Mouse (Mus musculus) lung, postnatal 14 days (tissue): ENCODE data around the gene Il17c.

ENCODE experiments used
- DNase-seq: peaks from one replicate; pipeline ENCODE4 v3.0.0; 2021

Il17c gene

DNA sequence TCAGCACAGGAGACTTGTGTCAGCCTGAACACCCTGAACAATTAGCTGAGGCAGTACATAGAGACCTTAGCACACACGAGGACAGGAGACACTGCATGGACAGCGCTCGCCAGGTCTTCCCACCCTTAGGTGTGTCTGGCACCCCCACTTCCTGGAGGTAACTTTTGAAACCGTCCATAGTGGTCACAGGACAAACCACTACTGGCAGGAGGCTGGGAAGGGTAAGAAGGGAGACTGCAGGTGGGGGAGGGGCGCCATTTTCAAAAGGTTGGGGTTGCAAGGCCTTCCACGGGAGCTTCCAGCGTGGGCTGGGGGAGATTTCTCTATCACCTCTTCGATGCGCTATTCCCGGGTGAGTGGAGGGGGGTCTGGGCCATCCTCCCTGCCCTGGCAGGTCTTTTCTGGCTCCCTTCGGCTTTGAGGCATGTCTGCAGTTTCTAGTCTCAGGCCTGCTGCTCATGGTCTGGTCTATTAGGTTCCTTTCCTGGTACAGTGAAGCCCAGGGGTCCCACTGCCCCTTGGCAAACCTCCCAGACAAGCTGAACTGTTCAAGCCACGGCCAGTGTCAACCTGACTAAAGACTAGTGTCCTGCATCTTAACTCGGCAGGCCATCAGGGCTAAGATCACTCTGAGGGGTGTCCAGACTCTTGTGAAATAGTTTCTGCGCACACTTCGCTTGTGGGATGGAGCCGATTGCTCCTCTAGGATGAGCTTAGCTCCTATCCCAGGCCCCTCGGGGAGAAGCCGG, 10.0 kb downstream of the Il17c start:
- DNase-seq: peak; percentile 41

DNA sequence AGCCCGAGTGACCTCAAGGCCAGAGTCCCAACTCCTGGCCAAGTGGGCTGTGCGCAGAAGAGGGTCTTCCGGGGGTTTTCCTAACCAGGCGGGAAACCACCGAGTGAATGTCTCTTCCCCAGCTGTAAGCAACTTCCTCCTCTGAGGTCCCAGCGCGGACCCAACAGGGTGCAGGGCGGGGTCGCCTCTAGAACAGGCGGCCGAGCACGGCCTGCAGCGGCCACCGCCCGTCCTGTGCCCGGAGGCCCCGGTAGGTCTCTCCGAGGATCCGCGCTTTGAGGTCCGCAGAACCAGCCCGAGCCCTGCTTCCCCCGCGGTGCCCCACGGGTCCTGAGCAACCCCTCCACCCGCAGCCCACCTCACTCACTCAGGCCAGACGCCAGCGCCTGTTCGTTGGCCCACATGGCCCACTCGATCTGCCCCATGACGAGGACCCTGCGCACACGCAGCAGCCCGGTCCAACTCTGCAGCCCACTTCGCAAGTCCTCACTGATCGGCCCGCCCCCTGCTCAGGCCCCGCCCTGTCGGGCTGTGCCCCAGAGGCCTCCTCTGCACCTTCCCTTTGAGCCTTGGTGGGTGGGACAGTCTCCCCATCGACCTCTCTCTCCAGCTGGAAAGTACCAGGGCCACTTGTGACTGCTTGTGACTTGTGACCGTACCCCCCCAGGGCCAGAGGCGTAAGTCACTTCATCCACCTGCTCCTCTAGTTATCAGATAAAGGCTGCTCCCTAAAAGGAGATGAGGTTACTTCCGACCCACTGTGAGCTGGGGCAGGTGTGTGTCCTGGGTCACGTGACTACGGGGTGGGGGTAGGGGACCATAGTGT, 10.8 kb downstream of the Il17c start, which contains the start of gene Cyba:
Gene Cyba (minus strand): TSS at position 488 of the 826 bp plus-strand sequence.
- DNase-seq: peak; percentile 86

DNA sequence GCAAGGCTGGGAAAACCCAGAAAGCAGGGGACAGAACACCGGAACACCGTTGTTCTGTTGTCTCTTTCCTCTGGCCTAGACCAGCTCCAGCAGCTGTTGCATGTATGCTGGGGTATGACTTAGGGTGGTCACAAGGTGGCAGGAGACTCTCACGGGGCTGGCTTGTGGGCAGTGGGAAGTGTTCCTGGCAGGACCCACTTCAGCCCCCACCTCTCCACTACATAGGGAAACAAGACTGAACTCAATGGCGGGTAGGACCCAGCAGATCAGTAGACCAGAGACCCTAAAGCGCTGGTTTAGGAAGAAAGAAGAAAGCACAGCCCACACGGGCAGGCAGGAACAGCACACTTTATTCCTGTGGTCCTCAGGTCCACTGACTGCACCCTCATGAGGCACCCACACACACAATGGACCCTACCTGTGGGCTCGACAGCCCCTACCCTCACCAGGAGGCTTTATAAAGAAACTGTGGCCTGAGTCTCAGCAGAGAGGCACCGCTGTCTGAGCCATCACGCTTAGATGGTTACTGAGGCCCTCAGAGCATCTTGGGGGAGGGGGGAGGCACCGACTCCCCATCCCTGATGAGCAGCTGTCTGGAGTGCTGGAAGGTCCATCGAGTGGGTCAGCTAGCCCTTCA, 11.6 kb downstream of the Il17c start:
- no peak for DNase-seq

DNA sequence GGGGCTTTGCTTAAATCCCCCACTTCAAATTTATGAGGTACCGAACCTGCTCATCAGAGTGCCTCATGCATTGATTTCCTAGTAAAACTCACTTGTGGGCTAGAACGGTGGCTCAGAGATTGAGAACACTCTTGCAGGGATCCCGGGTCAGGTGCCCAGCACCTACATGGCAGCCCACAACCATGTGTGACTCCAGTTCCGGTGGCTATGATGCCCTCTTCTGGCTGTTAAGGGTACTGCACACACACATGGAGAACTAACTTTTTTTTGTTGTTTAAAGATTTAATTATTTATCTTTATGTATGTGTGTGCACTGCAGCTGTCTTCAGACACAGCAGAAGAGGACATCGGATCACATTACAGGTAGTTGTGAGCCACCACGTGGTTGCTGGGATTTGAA, 13.6 kb downstream of the Il17c start:
- DNase-seq: no peak

DNA sequence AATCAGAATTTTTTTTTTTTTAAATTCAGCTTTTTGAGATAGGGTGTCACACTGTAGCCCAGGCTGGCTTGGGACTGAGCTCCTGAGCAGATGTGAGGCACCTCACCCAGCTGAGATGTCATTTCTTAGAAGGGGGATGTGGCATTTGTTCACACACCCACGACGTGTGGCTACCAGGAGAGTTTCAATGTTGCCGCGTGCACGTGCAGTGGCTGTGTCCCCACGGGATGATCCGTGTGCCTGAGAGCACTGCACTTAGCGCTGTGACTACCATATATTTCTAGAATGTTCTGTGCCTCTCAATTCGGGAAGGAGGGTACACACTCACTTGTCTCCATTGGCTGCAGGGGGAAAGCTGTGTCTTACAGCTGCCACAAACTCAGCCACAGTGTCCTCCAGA, 14.3 kb downstream of the Il17c start:
- no peak for DNase-seq

DNA sequence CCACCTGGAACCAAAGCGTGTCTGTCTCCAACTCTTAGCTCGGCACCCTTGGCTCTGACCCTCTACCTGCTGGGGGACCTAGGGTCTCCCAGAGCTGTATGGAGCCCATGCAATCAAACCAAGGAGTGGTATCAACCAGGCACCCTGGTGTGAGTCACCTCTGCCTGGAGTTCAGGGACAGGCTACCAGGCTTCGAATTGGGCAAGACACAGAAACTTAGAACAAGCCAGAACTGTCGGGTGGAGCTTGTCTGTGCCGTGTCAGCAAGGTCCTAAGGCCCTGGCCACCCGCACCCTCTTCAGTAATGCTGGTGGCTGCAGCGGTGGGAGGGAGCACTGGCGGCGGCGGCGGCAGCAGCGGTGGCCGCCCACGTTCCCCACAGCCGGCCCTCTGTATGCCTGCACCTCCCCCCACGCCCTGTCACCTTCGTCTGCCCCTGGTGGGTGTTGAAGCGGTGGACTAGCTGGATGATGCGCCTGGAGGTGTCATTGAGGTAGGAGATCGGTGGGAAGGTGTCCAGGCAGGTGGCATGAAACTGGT, 14.8 kb downstream of the Il17c start:
- no peak for DNase-seq

DNA sequence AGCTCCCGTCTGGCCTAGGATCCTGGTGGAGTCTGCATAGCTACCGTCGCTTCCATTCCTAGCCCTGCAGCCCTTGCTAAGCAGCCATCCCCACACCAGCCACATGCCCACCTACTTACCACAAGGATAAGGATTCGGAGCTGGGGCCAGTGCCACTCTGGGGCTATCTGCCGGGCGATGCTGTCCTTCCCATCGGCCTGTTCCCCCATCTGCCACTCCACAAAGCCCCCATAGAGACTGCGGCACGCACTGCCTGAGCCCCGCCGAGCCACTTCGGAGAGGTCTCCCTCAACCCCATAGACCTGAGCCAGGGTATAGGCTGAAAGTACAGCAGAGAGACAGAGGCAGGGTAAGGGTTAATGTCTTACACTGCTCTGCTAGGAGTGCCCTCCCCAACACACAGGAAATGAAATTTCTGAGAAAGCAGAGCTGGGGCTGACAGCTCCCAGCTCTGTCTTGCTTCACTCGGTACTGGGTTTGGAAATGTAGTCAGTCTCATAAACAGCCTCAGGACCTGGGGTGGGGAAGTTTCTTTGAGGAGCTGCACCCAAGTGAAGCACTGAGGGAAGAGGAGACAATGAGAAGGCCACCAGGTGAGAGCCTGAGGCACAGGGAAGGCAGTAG, 16.0 kb downstream of the Il17c start:
- DNase-seq: peak; percentile 21

DNA sequence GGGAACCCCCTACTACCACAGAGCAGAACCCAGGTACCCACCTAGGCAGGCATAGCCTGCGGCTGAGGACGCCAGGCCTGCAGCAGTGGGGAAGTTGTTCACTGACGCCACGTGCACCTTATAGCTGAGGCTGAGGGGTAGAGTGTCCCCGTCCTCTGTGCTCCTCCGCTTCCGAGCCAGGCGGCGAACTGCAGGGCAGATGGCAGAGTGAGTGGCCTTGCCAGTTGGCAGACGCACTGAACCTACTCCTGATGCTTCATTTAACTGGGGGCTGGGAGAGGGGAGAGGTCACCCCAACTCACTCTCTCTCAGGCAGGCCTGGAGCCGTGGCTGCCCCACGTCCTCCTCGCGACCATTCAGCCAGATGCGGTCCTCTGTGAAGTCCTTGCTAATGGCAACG, 17.5 kb downstream of the Il17c start:
- DNase-seq: no peak

DNA sequence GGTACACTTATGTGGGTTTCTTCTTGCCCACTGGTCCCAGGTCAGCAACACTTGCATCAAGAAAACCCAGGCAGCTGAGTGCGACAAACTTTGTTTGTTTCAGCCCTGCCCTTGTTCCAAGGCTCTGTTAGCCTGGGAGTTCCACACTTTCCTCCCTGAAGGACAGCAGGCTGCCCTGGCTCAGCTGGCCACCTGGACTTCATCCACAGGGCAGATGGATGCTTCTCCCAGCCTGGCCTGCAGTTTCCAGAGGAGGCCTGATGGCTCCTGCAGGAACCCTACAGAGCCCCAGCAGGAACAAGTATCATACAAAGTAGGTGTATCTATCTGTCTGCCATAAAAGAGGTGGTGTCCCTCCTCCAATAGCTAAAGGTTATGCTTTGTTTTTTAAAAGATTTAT, 19.5 kb downstream of the Il17c start:
- no peak for DNase-seq

DNA sequence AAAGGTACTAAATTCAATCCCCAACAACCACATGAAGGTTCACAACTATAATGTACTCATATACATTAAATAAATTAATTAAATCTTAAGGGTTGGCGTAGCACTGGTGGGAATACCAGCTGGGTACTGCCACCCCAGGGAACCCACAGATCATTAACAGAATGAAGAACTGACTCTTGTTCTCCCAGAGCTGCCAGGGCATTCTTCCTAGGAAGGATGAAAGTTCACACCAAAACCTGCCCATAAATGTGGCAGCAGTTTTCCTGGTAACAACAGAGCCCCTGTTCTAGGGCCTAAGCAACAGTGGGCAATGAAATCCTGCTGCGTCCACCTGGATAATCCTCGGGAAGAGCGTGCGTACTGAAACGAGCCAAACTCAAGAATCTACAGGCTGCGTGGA, 20.5 kb downstream of the Il17c start:
- no peak for DNase-seq

DNA sequence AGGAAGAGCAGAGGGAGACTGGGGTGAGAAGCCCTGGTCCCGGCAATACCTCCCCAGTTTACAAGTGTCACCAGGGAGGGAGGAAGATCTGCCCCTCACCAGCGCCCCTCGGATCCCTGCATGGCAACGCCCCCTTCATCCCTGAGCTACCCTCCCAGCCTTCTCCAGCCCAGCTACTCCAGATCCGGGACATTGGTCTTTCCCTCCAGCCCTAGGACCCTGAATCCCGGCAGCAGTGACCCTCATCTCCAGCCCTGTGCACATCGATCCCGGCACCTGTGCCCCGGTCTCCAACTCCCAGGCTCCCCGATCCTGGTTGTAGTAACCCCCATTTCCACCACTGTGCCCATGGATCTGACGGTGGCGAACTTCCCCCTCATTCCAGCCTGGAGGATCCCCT, 21.0 kb downstream of the Il17c start:
- no peak for DNase-seq

DNA sequence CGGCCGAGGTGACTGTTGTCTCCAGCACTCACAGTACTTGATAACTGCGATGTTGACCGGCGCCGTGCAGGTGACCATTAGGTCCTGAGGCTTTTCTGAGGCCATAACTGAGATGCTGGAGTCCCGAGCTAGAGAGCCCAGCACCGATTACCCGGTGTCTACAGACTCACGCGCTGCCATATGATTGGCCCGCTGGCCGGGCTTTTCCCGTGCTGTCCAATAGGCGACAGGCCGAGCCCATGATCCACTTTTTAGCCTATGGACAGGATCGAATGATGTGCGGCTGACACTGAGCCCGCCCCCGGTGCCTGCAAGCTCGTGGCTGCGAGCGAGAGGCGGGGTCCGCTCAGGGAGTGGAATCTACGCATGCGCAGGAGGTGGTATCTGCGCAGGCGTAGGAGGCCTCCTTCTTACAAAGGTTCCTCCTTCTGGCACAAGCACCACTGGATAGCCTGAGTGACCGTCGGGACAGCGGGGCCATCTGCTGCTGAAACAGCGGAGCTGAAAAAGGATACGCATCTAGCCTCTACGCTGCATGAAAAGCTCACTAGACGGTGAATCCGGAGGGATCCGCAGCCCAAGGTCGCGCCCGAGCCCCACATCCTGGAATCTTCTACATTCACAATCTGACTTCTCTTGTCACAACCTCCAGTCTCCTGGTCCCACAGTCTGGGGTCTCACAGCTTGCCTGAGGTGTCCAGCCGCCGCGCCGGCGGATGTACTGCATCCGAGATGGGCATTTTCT, 21.6 kb downstream of the Il17c start, which contains the start of gene Mvd:
Gene Mvd (minus strand): TSS at position 161 of the 745 bp plus-strand sequence.
- DNase-seq: peak; percentile 98

DNA sequence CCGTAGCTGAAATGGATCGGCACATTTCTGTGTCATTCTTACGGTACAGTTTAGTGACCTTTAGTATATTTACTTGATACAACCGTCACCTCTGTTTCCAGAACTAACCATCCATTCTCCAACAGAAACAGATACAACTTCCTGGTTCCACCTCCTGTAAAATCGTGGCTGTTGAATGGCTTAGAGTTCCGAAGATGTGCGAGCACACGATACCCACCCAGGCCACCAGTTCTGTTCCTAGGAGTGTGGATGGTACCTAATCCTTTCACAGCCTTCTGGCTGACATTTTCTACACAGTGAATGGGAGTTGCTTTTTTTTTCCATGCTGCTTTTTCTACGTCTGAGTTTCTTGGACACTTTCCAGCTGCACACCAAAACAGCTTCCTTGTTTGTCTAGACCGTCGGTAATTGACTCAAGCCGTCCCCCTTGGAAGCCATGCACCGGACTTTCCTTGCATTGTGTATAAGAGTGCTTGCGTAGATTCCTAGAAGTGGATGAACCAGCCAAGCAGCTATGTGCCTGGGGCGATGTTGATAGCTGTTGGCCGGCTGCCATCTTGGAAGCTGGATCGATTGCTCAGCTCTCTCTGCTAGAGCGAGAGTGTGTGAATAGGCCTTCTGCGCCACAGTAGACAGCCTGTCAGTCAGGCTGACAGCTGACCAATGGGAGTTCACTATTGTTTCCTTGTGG, 22.4 kb downstream of the Il17c start:
- peak; percentile 94 for DNase-seq

DNA sequence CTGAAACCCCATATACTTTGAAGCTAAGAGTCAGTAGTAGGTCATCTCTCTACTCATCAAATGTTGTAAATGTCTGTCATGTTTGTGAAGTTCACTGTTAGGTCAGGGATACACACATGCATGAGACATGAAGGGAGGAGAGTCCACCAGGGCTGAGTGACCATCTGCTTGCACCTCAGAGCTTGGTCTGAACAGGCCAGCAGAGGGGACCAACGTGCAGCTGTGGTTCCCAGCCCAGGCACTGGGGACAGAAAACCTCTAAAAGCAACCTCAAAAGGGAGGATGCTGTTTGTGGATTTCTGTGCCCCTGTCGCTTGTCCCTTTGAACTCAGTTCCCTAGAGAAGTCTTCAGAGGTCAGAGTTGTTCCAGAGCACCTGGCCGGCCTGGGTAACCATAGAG, 23.4 kb downstream of the Il17c start:
- no peak for DNase-seq

DNA sequence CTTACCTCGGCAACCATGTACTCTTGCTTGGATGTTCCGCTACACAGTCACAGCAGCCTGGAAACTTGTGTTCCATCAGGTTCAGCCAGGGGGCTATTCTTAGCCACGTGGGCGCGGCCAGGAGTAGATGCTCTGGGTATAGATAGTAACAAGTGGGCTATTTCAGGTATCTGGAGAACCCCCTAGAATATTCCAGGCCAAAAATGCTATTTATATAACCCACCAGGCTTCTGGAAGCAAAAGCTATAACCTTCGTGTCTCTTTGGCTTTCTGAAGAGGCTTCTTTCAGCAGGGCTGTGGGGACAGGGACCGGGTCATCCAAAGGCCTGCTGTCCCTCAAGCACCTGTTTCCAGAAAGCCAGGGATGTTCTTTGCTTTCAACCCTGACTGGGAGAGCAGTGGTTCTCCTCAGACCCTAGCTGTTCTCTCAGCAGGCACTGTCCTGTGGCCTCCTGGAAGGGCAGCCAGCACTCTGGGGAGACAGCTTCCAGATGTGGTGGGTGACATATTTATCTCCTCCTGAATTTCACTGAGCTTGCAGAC, 29.4 kb downstream of the Il17c start:
- no peak for DNase-seq

DNA sequence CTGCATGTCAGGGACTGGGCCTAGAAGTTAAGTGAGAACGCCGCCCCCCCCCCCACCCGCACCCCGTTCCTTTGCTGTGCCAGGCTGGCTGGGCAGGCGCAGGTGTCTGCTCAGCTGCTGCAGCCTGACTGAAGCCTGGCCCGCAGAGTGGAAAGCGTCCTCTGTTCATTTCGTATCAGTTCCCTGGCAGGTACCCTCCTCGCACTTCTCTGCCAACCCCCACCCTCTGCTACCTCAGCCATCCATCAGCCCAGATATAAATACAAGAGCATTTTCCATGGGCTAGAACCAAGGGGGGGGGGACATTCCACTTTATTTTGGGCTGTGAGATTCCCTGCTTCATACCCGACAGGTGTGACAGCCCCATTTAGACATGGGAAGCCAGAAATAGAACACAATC, 30.3 kb downstream of the Il17c start:
- no peak for DNase-seq

DNA sequence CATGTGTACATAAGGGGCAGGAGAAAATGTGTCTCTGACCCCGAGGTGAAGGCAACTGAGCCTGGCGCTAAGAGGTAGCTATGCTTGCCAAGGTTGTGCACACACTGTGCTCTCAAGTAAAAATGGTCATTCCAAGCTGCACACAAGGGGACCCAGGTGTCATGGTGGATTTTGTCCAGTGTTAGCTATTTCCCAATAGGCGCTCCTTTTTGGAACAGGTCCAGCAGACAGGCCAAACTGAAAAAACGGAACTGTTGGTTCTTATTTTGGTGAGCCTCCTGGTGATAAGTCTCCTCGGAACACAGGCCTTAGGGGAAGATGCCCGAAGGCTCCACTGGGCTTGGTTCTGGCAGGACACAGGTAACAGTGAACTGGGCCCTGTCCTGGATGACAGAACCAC, 32.6 kb downstream of the Il17c start:
- DNase-seq: no peak

DNA sequence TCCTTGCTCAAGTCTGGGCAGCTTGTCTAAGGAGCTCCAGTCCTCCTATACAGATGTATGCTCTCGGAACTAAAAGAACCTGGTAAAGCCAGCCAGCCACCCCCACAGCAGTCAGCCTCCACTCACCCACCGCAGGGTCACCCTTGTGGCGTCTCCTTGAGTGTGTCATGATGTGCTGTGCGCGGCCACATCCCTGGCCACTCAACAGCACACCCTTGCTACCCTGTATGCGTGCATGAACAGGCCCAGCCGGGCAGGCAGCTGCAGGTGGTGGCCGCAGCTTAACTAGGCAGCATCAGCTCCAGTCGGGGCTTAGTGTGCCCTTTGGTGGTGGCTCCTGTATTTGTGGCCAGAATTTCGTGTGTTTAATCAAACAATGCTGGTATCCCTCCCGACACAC, 35.4 kb downstream of the Il17c start:
- DNase-seq: no peak

DNA sequence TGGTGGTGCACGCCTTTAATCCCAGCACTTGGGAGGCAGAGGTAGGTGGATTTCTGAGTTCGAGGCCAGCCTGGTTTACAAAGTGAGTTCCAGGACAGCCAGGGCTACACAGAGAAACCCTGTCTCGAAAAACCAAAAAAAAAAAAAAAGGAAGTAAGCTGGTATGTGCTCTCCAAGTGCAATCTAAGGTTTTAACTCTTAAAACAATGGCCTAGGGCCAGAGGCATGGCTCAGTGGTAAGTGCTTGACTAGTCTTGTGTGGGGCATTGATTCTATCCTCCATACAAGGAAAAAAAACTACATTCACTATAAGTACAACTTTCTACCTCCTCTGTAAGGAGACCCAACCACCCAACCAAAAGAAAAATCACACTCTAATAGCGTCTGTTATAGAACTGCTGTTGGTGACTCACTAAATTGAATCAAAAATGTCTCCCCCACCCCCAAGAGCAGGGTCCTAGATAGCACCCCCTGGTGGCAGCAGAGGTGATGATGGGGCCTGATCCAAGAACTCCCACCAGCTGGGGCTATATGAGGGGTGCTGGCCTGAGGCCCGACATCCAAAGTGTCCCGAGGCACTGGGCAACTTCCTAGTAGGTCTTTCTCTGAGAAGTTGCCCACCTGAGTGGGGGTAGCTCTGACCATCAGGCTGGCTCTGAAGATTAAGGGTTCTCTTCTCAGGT, 37.5 kb downstream of the Il17c start:
- peak; percentile 37 for DNase-seq

DNA sequence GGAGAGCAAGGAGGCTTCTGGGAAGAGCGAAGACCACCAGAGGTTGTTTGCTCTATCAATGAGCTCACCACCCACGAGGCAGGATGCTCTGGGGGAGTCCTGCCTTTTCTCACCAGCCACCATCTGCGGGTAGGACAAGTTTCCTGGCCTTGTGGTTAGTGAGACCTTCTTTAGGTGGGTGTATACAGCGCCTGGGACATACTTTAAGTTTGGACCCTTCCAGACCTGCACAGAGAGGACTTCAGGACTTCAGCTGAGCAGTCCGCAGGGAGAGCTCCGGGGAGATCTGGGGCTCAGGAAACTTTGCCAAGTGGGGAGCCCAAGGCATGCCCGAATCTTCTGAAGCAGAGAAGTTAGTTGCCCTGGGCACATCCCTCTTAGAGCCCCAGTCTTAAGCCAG, 38.2 kb downstream of the Il17c start:
- DNase-seq: no peak
